Mouse (Mus musculus) CD4-positive, CD25-positive, alpha-beta regulatory T cell, adult 4 months (primary cell): ENCODE data around the gene Slco2b1. TPM values are rescaled to one million over a fixed set of nuclear protein-coding genes. Genes with fewer than 3 reads are reported as not detected.
A peak's percentile ranks its signal among the peaks of the same experiment; 100 is the strongest.

Source experiments
- ATAC-seq: one replicate; pipeline ENCODE4 v1.8.0; 2017
- polyA plus RNA-seq, 2 experiments: library from polyadenylated mRNA; unstranded; fragments of 100-300 nt; shearing (Covaris generic); gene quantifications; one replicate each; pipeline ENCODE4 v1.2.1; 2017

Slco2b1 gene
- polyA plus RNA-seq, 2 experiments from 2014 or later, result 0.37 TPM; not detected in 1

- no peak for ATAC-seq
Observed at GRCm38 (mm10) chr7:99648623-99649022, 62.5 kb downstream of the Slco2b1 start.

GRCm38 (mm10) chr7:99644701-99645100, 66.4 kb downstream of the Slco2b1 start:
- no peak for ATAC-seq

GRCm38 (mm10) chr7:99642078-99642477, 69.1 kb downstream of the Slco2b1 start:
- no peak for ATAC-seq

DNA sequence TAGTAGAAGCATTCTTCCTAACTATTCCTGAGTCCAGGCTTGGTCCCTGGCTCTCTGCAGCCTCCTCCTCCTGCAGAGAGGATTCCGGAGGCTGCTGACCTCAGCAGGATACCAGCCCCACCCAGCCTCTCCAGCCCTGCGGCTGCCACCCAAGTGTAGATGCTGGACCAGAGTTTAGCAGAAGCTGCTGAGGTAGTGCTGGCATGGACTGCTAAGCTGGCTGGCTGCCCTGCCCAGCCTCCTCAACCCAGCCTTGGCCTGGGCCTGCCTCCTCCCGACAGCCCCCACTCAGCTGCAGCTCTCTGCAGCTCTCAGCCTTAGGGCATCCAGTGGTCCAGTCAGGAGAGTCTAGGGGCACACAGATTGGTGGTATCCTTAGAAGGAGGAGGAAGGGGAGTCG, 69.9 kb downstream of the Slco2b1 start:
- ATAC-seq, result no peak

DNA sequence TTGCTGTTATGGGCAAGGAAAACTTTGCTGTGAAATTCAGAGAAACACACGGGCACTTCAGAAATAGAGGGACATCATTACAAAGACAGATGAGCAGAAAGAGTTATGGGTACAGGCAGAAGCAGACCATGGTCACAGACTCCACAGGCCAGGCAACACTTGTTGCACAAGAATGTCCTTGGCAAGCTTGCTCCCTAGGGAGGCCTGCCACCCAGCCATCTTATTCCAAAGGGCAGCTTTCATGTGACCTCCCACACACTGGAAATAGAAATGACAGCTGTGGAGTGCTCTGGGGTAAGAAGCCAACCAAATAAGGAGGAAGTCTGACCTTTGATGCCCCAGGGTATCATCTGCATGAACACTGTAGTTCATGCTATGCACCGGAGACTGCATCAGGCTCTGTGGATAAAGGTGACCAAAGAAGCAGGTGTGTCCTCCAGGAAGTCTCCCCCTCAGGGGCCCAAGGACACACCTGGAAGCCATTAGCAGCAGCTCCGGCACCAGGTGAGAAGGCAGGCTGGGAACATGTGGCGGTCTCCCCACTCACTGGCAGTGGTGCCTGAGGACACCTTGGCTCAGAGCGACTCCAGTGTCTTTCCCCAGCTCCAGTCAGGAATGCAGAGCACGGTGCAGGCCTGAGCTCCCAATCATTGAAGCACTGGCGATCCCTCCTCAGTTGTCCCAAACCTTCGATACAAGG, 77.0 kb downstream of the Slco2b1 start:
- ATAC-seq, result no peak

- ATAC-seq, result no peak
Observed at GRCm38 (mm10) chr7:99632286-99632685, 78.9 kb downstream of the Slco2b1 start.

DNA sequence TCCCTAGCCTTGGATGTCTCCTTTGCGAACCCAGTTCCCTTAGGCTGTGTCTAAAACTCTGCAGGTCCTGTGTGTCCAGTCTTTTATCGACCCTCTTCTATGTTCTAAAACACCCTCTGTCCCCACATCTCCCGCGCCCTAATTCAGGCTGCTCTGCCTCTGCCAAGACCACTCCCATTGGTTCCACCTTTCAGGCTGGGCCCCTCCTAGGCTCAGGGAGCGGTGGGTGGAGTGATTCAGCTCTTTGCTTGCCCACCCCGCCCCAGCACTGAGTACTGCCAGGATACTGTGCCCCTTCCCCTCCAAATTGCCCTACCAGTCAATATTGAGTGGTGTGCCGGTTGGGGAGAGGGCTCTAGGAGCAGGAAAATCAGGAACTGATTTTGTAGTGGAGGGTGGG, 83.8 kb downstream of the Slco2b1 start:
- ATAC-seq, result no peak

GRCm38 (mm10) chr7:99626376-99627270, 84.5 kb downstream of the Slco2b1 start, which contains the start of gene Tpbgl:
TSS of gene Tpbgl (minus strand) at chr7:99627103.
- no peak for ATAC-seq

DNA sequence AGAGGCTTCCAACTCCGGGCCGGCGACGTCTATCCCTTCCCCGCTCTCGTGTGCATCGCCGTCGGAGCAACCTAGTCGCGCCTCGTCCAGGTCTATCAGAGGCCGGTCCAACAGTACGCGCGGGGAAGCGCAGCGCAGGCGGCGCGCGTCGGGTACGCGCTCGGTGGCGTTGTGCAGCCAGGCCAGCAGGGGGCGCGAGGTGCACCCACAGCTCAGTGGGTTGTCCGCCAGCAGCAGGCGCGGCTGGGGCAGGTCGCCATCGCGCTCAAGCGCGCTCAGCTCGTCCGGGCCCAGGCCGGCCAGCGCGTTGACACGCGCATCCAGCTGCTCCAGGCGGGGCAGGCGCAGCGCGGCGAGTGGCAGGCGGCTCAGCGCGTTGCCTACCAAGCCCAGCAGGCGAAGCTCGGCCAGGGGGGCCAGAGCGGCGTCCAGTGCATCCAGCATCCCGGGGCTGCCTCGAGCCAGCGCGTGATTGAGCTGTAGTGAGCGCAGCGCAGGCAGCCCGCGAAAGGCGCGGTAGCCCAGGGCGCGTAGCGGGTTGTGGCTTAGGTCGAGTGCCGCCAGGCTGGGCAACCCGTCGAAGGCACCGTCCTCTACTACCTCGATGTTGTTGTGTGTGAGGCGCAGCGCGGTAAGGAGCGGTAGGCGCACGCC, 85.3 kb downstream of the Slco2b1 start:
- ATAC-seq, result peak; percentile 84

- no peak for ATAC-seq
Observed at GRCm38 (mm10) chr7:99618860-99619259, 92.3 kb downstream of the Slco2b1 start.

DNA sequence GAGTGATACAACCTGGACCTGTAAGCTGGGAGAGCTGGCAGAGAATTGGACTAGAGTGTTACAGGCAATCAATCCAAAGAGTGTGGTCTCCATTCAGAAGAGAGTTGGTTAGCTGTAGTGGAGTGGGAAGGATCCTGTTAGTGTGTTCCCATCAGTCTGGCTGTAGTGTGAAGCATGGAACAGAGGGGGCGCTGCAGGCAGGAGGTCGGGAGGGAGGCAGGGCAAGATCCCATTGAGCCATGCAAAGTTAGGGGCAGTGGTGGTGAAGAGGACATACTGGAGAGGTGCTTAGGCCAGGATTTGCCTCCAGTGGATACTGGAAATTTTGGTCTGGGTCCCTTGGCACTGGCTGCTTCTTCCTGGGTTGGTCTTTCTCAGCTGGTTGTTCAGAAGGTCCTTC, 92.9 kb downstream of the Slco2b1 start:
- no peak for ATAC-seq

Other genes starting within 250 kb of the Slco2b1 start
- not detected for gene Klhl35, start 245.3 kb downstream of the Slco2b1 start, polyA plus RNA-seq
- 1,000 to 10,000 TPM; 2,515 to 4,056 TPM for gene Rps3, start 227.6 kb downstream of the Slco2b1 start, polyA plus RNA-seq
- gene Arrb1, start 175.9 kb downstream of the Slco2b1 start, polyA plus RNA-seq, result 10 to 100 TPM; 12.3 to 22.0 TPM
- gene Tpbgl, start 84.2 kb downstream of the Slco2b1 start, polyA plus RNA-seq, result under 1 TPM; 0.25 to 0.35 TPM
- gene Olfr520, start 18.9 kb upstream of the Slco2b1 start, polyA plus RNA-seq, result not detected
- gene Olfr521, start 52.2 kb upstream of the Slco2b1 start, polyA plus RNA-seq, result not detected
- 10 to 100 TPM; 27.5 to 34.8 TPM for gene Neu3, start 117.1 kb upstream of the Slco2b1 start, polyA plus RNA-seq
- gene Xrra1, start 147.8 kb upstream of the Slco2b1 start, polyA plus RNA-seq, result under 1 TPM in 1 of 2 experiments, not detected in 1; 0.39 TPM
- gene Spcs2, start 152.1 kb upstream of the Slco2b1 start, polyA plus RNA-seq, result 100 to 1,000 TPM; 466 to 576 TPM